Mouse (Mus musculus) limb, embryonic 11.5 days (tissue): ENCODE results near the gene 2610528A11Rik. TPM values are rescaled to one million over a fixed set of nuclear protein-coding genes. Genes with fewer than 3 reads are reported as not detected.

Experiments
- ATAC-seq: fragments of 200-750 bp; cut with Nextera tagmentation; 2 replicates; pipeline ENCODE4 v1.8.0; 2017; ENCODE audit warnings: low read depth; ENCODE audit not compliant: insufficient number of reproducible peaks, low FRiP score, low TSS enrichment
- DNase-seq: peaks from one replicate; pipeline ENCODE4 v3.0.0-alpha.2; 2015; ENCODE audit warnings: low spot score
- H3K27ac ChIP-seq: fragments of 300-500 bp; sonication (generic); replicated peaks from 2 replicates; pipeline ENCODE4 v1.5.1; 2014; ENCODE audit warnings: low read depth, mild to moderate bottlenecking, low read length
- H3K27me3 ChIP-seq: fragments of 300-500 bp; sonication (generic); 2 replicates; pipeline ENCODE4 v1.6.1; 2014; ENCODE audit warnings: mild to moderate bottlenecking, low read length, mixed read lengths; ENCODE audit not compliant: control insufficient read depth, insufficient read depth
- H3K36me3 ChIP-seq: fragments of 300-500 bp; sonication (generic); 2 replicates; pipeline ENCODE4 v1.6.1; 2014; ENCODE audit warnings: mild to moderate bottlenecking, low read length, moderate library complexity, mixed read lengths; ENCODE audit not compliant: control insufficient read depth, insufficient read depth
- H3K4me1 ChIP-seq: fragments of 300-500 bp; sonication (generic); 2 replicates; pipeline ENCODE4 v1.6.1; 2014; ENCODE audit warnings: low read length, mixed read lengths; ENCODE audit not compliant: control insufficient read depth, insufficient read depth
- H3K4me2 ChIP-seq: fragments of 300-500 bp; sonication (generic); 2 replicates; pipeline ENCODE4 v1.6.1; 2014; ENCODE audit warnings: low read depth, mild to moderate bottlenecking, moderate library complexity; ENCODE audit not compliant: severe bottlenecking
- H3K4me3 ChIP-seq: fragments of 300-500 bp; sonication (generic); 2 replicates; pipeline ENCODE4 v1.5.1; 2014; ENCODE audit warnings: low read depth, low read length
- H3K9ac ChIP-seq: fragments of 300-500 bp; sonication (generic); 2 replicates; pipeline ENCODE4 v1.6.1; 2014; ENCODE audit warnings: mild to moderate bottlenecking, low read length
- H3K9me3 ChIP-seq: fragments of 300-500 bp; sonication (generic); 2 replicates; pipeline ENCODE4 v1.6.1; 2016; ENCODE audit warnings: low read length; ENCODE audit not compliant: control insufficient read depth
- WGBS: fragments of 180-500 bp; shearing (Covaris S2); extraction: QIAGEN DNeasy Blood & Tissue Kit; methylation state at CpG from one replicate; pipeline ENCODE4 v1.1.7; 2014; 5-methylcytosine and 5-hydroxymethylcytosine counted together
- polyA plus RNA-seq: library from polyadenylated mRNA; unstranded; fragments of >200 nt; fragmentation: Nextera tagmentation; extraction: Ambion mirVana; gene quantifications from 2 replicates; pipeline ENCODE4 v1.2.1, GENCODE M21; 2014

The 2610528A11Rik gene
- polyA plus RNA-seq, 1 experiment from 2014 or later: 3.0 TPM

DNA sequence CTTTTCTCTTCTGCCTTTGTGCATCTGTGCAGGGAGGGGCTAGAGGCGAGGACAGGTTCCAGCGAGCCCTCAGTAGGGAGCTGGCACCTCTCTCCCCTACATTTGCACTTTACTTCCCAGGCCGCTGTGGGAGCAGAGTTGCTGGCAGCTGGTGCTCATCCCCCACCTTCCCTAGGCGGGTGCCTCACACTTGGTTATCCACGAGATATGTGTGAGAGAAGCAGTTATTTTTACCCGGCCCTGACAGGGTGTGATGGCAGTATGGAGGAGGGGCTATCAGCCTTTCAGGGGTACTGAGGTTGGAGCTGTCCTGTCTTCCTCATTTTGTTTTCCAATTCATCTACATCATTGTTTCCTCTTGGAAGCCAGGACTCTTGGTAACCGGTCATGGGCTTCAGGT lies 8.0 kb downstream of the 2610528A11Rik start:
- DNase-seq (no peak), ATAC-seq (no peak)
- Histone ChIP-seq H3K27me3 (no peaks in the 10 kb centered on the region), H3K4me1 (no peaks in the 10 kb centered on the region; the same call in 1 of the 2 replicates), H3K36me3 (no peaks in the 10 kb centered on the region), H3K9ac (no peak overlapping the region), H3K9me3 (no peaks in the 10 kb centered on the region), H3K27ac (no peak overlapping the region), H3K4me3 (no peak overlapping the region), H3K4me2 (no peak overlapping the region)
- WGBS: 29% methylated on average over 7 of the region's 7 CpGs

- WGBS: 67% methylated on average over 5 of the region's 5 CpGs
- no peak for ATAC-seq
- no peak overlapping the region for H3K27ac ChIP-seq
- no peaks in the 10 kb centered on the region for H3K9me3 ChIP-seq
- no peak overlapping the region for H3K9ac ChIP-seq
- no peaks in the 10 kb centered on the region for H3K36me3 ChIP-seq
- no peaks in the 10 kb centered on the region for H3K27me3 ChIP-seq
- no peak overlapping the region for H3K4me2 ChIP-seq
- no peak for DNase-seq
- no peak overlapping the region for H3K4me3 ChIP-seq
- H3K4me1 ChIP-seq: no peaks in the 10 kb centered on the region; the same call in 1 of the 2 replicates
Observed at GRCm38 (mm10) chr14:37104747-37105146, 9.1 kb downstream of the 2610528A11Rik start.

DNA sequence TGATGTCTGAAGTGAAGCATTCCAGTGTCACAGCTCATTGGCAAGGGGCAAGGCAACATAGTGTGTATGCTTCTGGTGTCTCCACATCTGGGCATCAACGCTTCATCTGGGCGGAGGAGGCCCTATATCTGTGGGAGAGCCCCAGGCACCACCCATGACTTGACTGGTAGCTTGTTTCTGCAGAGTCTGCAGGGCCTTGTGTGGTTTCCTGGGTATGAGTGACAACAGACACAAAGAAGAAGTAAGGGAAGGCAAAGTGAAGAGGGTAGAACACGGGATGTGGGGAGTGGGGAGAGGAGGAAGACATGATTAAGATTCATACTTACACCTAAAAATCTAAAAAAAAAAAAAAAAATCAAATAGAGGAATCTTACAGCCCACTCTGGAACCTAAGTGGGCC lies 11.3 kb downstream of the 2610528A11Rik start:
- Histone ChIP-seq H3K4me1 (no peaks in the 10 kb centered on the region), H3K27ac (no peak overlapping the region), H3K4me3 (no peak overlapping the region), H3K4me2 (no peak overlapping the region), H3K9me3 (no peaks in the 10 kb centered on the region), H3K9ac (no peak overlapping the region), H3K27me3 (peaks cover 12% of the 10 kb centered on the region), H3K36me3 (no peaks in the 10 kb centered on the region)
- ATAC-seq (no peak), DNase-seq (no peak)
- WGBS: 93% methylated on average over 3 of the region's 3 CpGs

DNA sequence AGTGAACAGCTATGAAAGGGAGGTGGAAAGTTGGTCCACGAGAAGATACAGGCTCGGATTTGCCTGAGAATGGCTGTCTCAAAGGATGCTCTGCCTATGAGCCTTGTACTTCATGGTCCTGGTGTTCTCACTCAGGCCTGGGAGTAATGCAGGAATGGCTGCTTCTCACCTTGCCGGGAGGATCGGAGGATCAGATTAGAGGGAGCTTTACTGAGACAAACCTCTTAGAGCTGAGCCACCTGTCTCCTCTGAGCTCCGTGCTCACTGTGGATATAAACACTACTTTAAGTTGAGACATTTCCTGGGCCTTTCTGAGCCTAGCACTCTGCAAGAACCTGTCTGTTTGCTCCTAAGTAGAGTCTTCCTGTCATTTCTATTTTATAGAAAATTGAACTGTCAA lies 12.3 kb downstream of the 2610528A11Rik start:
- H3K27me3 ChIP-seq: peaks cover 12% of the 10 kb centered on the region
- H3K4me3 ChIP-seq: no peak overlapping the region
- no peak overlapping the region for H3K27ac ChIP-seq
- H3K4me1 ChIP-seq: no peaks in the 10 kb centered on the region
- H3K36me3 ChIP-seq: no peaks in the 10 kb centered on the region
- DNase-seq (no peak), ATAC-seq (no peak)
- WGBS: 80% methylated on average over 5 of the region's 5 CpGs
- H3K9me3 ChIP-seq: no peaks in the 10 kb centered on the region
- H3K4me2 ChIP-seq: no peak overlapping the region
- H3K9ac ChIP-seq: no peak overlapping the region

- Histone ChIP-seq H3K9ac (no peak within 1 kb of the TSS), H3K9me3 (no peaks in the 10 kb centered on the region), H3K4me1 (no peaks in the 10 kb centered on the region), H3K27me3 (peaks cover 12% of the 10 kb centered on the region), H3K27ac (no peak within 1 kb of the TSS), H3K4me3 (peak within 1 kb of the TSS; percentile 20; the same call in 1 of the 2 replicates), H3K36me3 (no peaks in the 10 kb centered on the region), H3K4me2 (peak within 1 kb of the TSS; percentile 42)
- ATAC-seq: peak; percentile 67; the same call in 1 of the 2 replicates
- 0% methylated on average over 30 of the region's 30 CpGs for WGBS
- peak; percentile 52 for DNase-seq
Observed at GRCm38 (mm10) chr14:37097956-37098530, 15.8 kb downstream of the 2610528A11Rik start, which contains the start of gene Cdhr1. Gene Cdhr1 (minus strand): TSS chr14:37098347.

- Histone ChIP-seq H3K4me3 (no peak overlapping the region), H3K9me3 (no peaks in the 10 kb centered on the region), H3K36me3 (no peaks in the 10 kb centered on the region), H3K27me3 (peaks cover 12% of the 10 kb centered on the region), H3K4me1 (no peaks in the 10 kb centered on the region), H3K9ac (no peak overlapping the region), H3K4me2 (no peak overlapping the region), H3K27ac (no peak overlapping the region)
- no peak for ATAC-seq
- WGBS: 86% methylated on average over 4 of the region's 4 CpGs
- no peak for DNase-seq
Observed at GRCm38 (mm10) chr14:37095556-37095955, 18.3 kb downstream of the 2610528A11Rik start.

DNA sequence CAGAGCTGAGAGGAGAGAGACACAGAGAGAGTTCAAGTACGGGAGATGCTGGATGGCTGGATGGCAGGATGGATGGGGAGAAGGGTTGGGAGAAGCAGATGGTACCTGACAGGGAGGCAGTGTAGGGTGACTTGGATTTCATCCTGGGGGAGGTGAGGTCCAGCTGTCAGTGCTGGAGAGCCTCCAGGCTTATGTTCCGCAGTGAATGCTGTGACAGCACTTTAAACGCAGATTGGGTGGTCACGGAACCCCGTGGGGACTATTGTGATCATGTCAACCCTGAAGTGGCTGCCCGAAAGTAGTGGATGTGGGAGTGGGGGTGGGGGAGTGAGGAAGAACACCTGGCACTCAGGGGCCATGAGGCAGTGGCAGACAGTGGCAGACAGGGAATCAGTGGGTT lies 19.4 kb downstream of the 2610528A11Rik start:
- ATAC-seq (no peak), DNase-seq (no peak)
- Histone ChIP-seq H3K9ac (no peak overlapping the region), H3K27me3 (peaks cover 12% of the 10 kb centered on the region), H3K36me3 (no peaks in the 10 kb centered on the region), H3K4me2 (no peak overlapping the region), H3K4me3 (no peak overlapping the region), H3K4me1 (no peaks in the 10 kb centered on the region), H3K27ac (no peak overlapping the region), H3K9me3 (no peaks in the 10 kb centered on the region)
- WGBS: 85% methylated on average over 6 of the region's 6 CpGs

GRCm38 (mm10) chr14:37083755-37084154 lies 30.1 kb downstream of the 2610528A11Rik start:
- Histone ChIP-seq H3K9me3 (no peaks in the 10 kb centered on the region), H3K36me3 (no peaks in the 10 kb centered on the region), H3K4me2 (no peak overlapping the region), H3K27ac (no peak overlapping the region), H3K4me3 (no peak overlapping the region), H3K9ac (no peak overlapping the region), H3K27me3 (no peaks in the 10 kb centered on the region), H3K4me1 (no peaks in the 10 kb centered on the region)
- DNase-seq: no peak
- WGBS: 30% methylated on average over 4 of the region's 4 CpGs
- no peak for ATAC-seq

DNA sequence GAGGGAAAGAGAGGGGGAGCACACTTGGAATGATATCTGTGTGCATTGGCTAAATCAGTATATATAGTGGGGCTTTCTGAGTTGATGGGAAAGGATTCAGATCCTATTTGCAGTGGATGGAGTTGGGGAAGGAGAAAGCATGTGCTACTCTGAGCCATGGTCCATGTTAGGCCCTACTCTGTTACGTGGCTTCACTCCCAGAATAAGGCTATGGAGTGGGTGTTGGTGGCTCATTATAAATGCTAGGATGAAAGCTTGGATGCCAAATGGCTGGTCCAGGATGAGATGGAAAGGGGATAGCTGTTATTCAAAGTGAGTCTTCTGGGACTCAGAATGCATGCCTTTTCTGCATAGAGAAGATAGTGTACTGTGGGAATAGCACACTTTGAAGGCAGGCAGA lies 33.1 kb downstream of the 2610528A11Rik start:
- no peak overlapping the region for H3K27ac ChIP-seq
- WGBS: 88% methylated on average over 1 of the region's 1 CpGs
- no peak overlapping the region for H3K4me3 ChIP-seq
- ATAC-seq (no peak), DNase-seq (no peak)
- no peaks in the 10 kb centered on the region for H3K27me3 ChIP-seq
- no peaks in the 10 kb centered on the region for H3K36me3 ChIP-seq
- no peak overlapping the region for H3K4me2 ChIP-seq
- H3K9ac ChIP-seq: no peak overlapping the region
- no peaks in the 10 kb centered on the region for H3K4me1 ChIP-seq
- H3K9me3 ChIP-seq: no peaks in the 10 kb centered on the region
